Mouse (Mus musculus): ENCODE measurements around the gene Dnah10.

DNA sequence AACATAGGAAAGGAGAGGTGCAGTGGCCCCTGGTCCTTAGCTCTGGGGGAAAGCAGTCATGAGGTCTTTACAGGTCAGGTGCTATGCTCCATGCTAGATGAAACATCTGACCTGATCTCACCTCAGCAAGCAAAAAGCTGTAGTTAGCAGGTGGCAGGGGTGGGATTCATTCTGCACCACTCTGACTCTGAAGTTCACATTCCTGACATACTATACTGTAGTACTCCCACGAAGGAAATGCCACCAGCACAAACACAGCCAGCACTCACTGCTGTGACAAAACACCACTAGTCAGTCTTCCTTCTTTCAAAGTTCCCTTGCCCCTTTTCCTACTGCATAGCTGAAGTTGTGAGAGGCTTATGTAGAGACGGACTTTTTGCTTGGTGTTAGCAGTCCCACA lies 127.4 kb downstream of the Dnah10 start:
- TF ChIP-seq CTCF (IDR thresholded peaks at IDR 0.05; ENCODE audit: low read depth, low read length) (no peak), POLR2A (IDR thresholded peaks at IDR 0.05; ENCODE audit: extremely low read depth, insufficient read depth, low read length) (no peak)

All from liver, adult 2 months (tissue).